Mouse (Mus musculus): ENCODE data around the gene Med12l. TPM values are rescaled to one million over a fixed set of nuclear protein-coding genes. Genes with fewer than 3 reads are reported as not detected.
"Not testable (repeated sequence)": the region's sequence is repeated elsewhere in the genome, so short reads cannot be mapped to it uniquely, and the experiment has no call there.

The Med12l gene
- total and polyA plus RNA-seq, 3 experiments, result 9.2 to 14.0 (median 9.4) TPM

DNA sequence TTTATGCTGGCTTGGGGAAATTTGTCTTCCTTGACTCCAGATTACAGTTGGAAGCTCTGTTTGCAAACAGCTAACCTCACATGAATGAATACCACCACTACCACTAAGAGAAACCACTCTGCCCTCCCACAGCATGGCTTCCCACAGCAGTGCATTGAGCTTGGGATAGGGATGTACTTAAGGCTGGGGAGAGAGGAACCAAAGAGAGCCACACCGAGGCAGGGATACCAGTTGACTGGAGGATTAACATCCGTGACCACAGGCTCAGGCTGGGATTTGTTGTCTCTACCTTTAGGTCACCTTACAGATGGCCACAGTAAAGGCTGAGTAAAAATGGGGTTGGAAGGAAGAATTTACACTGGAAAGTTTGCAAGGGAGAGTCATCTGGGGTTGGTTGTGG lies 16.6 kb downstream of the Med12l start:
- DNase-seq, result no peak

DNA sequence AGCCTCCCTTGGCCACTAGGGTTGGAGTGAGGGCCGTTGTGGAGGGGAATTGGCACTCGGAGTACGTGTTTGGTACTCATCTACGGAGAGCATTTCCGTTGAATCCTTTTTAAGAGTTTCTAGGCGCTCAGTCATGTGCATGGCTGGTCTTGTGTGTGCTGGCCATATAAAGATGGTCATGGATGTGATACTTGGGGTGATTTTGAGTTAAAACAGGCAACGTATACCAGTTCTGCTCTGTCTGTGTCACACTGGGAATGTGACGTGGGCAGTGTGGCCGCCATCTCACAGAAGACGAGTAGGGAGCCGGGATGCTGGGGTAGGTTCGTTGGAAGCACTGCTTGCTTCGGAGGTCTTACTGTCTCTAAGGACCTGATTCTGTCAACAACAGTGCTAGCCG lies 17.3 kb downstream of the Med12l start:
- no peak for DNase-seq

DNA sequence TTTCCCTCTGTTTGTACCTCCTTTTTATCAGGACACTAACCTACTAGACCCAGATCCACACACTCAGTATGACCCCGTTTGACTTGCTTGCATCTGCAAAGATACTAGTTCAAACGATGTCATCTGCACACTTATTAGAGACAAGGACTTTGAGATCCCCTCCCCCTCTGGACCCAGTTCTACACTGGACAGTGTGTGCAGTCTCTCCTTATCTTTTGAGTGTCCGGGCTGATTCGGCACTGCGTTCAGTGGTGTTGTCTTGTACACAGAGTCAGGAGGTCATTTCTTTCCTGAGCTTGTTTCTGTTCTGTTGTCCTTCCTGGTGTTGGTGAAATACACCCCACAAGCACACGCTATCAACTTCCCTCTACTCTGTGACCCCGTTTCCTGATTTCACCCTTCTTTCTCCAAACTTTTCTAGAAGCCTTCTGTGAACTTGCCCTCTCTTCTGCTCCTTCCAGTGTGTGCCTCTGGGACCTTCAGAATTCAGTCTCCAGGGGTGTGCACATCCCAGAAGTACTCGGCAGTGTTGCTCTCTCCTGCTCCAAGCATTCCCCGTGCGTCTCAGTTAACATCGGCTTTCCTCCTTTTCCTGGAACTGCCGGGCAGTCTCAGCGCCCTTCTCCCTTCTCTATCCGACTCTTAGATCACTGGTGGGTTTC lies 19.0 kb downstream of the Med12l start:
- no peak for DNase-seq

DNA sequence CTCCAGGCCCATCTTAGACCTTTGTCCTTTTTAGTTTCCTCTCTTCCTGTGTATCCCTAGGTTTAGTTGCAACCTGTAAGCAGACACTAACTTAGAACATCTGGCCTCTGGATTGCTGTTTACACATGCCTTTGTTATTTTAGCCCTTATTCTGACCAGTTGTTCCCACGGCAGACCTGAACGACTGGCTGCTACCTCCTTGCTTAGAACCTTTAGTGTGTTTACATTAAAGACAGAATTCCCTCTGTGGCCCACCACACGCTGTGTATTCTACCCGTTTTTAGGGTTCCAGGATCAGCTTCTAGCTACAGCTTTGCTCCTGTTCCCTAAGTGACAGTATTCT lies 19.5 kb downstream of the Med12l start:
- DNase-seq, result no peak

DNA sequence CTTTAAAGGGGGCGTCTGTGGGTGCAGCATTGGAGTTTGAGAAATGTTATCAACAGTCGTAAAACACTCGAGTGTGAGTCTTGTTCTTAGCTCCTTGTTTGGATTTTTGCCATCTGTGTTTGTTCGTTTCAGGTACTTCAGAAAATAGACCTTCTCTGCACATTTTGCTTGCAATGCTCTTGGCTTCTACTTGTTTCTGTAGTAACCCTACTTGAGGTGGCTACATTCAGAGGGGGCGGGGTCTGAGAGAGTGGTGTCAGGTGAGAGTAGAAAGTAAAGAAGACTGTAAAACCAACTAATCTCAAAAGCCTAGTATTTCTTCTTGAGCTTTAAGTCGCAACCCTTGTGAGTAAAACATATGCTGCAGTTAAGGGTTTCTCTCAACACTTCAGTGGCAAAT lies 23.1 kb downstream of the Med12l start:
- DNase-seq, result no peak

DNA sequence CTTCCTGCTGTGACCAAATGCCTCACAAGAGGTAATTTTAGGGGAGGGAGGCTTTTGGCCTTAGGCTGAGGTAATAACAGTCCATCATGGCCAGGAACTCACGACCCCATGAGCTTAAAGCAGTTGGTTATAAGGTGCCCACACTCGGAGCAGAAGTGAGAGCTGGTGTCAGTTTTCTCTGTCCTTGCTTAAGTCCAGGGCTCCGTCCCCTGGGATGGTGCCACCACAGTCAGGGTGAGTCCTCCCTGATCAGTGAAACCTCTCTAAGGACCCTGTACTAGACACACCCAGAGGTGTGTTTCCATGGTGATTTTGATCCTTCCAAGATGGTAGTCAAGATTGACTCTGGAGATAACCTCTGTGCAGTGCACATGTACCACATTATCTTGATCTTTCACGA lies 25.4 kb downstream of the Med12l start:
- no peak for DNase-seq

DNA sequence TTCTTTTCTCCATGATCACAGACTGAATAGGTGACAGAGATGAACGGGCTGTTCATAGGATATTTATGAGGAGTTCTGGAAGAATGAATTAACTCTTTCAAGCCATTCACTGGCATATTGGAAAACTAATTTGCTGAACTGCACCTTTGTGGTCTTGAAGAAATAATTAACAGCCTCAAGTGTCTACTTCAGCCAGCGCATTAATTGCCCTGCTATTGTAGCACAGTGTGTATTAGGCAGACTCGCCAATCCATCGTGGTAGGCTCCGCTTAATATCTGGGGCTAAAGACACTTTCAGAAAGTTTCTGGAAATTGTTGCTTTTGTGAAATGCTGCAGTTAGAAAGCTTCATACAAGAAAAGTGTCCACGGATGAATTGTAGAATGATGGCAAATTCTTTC lies 35.9 kb downstream of the Med12l start:
- no peak for DNase-seq

DNA sequence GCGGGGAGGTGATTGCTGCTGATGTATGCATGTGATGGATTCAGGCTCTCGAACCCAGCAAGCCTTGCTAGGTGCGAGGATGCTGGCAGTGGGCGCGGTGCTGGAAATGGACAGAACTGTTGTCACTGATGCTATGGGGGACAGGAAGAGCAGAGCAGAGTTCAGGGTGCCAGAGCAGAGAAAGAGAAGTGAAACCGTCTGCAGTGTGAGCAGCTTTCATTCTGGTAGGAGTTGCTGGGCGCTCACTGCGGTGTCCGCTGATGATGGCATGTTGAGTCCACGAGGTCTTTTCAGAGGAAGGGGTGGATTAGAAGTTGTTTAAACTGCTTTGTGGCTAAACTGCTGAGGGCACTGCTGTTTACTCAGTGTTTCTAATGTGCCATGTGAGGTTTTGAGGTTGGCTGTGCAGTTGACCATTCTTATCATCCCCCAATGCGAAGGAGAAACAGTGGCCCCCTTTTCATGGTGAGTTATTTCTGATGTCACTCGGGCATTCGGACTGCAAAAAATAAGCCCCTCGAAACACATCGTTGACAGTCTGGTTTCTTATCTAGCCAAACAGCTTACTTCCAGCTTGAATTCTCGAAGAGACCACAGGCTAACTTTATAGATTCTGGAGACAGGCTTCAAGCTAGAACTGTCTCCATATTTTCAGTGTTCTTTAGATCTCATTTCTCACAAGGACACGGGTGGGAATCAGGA lies 49.4 kb downstream of the Med12l start:
- no peak for DNase-seq

DNA sequence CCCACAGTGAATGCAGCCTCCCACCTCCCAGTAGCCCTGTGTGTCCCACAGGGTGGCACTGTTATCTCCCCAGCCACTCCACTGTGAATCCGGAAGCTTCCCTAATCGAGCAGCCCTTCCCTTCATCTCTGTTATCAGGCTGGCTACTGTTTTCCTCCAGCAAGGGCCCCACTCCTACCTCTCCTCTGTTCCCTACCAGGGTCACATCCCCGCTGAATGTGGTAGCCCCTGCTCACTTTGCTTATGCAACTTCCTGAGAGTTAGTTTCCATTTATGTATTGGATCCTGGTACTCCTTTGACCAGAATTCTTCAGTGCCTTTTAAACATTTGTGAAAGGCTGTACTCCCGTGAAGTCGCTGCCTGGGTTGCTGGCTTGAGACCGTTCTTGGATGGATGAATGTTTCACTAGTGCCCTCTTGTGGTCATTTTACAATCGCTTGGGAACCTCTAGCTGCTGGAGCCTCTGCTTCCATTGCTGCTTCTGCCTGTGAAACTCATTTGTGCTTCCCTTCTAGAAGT lies 53.5 kb downstream of the Med12l start:
- peak; percentile 73 for DNase-seq

DNA sequence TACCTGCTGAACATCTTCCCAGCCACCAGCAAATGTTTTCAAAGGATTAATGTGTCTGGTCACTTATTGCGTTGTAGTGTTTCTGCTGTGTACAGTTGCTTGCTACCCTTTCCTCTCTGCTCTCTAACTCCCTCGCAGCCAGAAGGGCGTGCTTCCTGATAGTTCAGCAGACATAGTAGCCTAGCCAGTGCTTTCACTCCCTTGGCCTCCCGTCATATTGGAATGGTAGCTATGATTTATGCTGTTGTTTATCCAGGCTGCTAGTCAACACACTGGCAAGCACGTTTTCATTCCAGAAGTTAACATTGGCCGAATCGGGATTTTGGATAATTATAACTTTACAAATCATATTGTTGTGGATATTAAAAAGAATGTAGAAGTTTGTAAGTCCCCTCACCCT lies 54.5 kb downstream of the Med12l start:
- no peak for DNase-seq

DNA sequence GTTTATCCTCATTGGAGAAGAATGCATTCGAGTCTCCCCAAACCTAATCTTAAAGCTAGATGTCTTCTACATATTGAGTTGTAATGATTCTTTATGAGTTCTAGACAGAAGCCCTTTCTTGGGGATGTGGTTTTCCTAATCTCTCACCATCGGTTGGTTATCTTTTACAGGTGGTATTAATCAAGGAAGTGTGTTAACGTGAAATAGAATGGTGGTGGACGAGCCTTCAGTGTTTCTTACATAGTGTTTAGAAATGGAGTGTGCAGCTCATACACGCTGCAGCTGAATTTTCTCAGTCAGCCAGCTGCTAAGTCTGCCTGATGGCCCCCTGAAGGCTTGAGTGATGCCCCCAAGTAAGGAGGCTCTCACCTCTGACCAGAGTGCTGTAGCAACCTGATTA lies 56.5 kb downstream of the Med12l start:
- DNase-seq, result no peak

DNA sequence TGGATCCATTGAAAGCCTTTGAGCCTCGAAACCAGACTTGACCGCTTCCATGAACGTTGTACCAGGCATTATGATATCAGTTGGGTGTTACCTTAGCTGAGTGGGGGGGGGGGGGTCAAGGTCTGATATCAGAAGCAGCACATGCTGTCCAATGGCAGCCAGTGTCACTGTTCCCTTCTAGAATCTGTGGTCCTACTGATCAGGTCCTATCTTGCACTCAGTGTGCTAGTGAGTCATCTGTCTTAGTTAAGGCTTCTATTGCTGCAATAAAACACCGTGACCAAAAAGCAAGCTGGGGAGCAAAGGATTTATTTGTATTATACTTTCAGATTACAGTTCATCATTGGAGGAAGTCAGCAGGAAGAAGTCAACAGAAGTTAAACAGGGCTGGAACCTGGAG lies 57.8 kb downstream of the Med12l start:
- no peak for DNase-seq

DNA sequence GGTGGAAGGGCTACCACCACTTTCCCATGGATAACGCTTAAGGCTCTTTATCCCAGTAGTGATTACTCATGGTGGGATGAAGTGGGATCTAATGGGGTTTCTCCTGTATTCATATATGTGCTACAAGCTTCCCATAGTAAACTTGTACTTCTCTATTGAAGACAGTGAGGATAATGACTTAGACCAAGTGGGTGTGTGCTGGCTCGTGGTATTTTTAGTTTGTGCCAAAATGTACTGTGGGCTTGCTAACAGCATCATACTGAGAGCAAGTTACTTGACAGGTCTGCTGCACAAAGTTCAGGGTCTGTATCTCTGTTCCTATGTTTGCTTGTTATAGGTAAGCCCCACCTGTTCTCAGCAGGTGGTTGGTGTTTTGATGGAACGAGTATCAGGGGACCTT lies 60.3 kb downstream of the Med12l start:
- no peak for DNase-seq

DNA sequence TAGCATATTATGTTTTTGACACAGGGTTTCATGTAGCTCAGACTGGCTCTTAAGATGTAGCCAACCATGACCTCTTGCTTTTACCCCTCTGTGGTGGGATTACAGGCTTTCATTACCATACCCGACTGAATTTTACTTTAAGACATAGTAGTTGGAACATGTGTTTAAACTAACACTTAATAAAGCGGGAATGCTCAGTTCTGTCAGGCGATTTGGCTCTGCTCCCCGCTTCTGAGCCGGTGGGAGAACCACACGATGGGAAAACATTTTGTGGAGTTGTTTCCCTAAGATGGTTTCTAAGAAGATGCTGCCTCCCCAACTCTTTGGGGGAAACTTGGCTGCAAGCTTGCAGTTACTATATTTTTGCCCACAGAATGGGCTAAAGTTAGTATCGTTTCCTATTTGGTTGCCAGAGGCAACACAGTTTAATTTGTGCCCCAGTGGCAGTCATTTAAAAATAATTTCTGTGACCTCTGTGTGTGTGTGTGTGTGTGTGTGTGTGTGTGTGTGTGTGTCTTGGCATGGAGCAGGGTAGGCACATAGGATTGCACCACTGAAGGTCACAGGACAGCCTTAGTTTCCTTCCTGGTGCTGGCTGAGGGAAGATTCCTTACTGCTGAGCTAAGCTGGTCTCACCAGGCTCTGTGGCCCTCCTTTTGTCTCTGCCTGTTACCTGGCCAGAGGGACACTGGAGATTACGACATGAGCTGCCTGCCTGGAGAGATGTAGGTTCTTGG lies 61.1 kb downstream of the Med12l start:
- DNase-seq, result no peak

DNA sequence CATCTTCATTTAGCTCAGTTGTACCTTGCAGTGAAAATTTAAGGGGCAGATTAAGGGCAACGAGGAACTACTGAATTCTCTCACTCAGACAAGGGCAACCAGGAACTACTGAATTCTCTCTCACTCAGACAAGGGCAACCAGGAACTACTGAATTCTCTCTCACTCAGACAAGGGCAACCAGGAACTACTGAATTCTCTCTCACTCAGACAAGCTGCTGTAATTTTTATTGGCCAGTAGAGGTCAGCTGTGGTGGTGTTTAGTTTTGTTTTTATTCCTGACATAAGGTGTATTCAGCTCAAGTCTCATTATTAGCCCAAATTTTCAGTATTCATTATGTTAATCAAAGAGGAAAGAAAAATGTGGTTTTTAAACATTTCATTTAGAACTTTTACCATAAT lies 63.4 kb downstream of the Med12l start:
- not testable (repeated sequence) for DNase-seq

DNA sequence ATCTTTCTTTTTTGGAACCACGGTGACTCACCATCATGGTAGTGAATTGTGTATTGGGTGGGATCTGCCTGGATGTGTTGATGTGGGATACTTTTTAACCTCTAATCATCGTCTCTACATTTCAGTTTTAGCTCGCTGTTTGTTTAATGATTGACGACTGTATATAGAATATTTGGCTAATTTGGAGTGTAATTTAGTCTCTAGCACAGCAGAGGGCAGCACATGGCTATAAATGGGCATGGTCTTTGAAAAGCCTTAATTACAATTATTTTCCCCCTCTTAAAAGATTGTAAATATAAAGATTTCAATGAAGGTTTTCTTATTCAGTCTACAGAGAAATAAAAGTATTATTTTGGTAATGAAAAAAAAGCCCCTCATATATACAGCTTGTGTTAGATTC lies 71.7 kb downstream of the Med12l start:
- DNase-seq, result no peak

DNA sequence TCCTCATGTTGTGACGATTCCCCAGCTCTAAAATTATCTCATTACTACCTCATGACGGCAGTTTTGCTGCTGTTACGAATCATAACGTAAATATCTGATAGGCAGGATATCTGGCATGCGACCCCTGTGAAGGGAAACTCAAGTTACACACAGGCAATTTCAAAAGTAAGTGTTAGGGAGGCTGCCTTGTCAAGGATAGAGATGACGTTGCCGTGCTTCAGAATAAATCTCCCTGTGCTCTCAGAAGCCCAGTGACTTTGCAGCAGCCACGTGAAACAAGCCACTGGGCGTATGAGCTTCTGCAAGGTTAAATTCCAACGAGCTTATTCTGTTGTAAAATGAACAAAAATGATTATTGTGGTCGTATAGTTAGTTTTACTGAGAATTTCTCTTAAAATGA lies 73.0 kb downstream of the Med12l start:
- DNase-seq, result peak; percentile 52

DNA sequence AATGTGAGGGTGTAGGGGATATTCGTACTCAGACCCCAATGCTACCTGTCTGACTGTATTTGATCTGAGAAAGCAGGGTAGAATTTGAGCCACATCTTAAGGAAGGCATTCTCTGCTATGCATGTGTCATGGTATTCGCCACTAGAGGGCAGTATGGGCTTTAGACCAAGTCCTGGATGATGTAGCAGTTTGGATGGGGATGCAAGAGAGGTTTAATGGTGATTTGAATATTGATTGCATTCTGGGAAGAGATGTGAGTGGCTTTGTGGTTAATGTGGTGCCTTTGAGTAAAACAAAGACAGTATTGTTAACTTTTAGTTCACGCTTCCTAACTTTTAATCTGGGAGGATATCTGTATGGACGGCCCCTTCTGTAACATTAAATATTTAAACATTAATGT lies 73.7 kb downstream of the Med12l start:
- DNase-seq, result peak; percentile 56

DNA sequence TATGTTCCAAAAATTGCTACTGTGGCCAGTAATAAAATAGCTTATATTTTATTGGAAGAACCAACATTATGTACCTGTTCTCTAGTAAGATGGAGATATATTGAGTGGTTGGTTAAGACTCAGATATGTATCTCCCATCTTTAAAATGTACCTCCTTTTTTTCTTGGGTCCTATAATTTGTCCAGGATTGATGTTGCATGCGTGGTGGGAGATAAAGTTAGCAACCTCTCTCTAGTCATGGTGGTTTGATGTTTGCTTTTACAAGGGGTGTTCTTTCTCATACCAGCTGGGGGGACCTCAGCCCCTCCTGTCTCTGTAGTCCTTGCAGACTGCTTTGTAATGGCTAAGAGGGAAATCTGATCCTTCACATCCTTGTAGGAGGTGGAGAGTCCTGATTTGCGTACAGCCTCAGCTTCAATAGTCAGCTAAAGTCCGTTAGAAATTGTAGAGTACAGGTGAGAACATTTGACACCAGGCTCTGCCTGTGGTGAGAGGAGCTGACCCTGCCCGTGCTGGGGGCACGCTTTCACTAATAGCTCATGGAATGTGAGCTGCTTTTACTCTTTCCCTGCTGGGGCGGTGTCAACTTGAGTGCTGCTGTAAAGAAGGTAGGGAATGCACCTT lies 74.8 kb downstream of the Med12l start:
- DNase-seq, result no peak

DNA sequence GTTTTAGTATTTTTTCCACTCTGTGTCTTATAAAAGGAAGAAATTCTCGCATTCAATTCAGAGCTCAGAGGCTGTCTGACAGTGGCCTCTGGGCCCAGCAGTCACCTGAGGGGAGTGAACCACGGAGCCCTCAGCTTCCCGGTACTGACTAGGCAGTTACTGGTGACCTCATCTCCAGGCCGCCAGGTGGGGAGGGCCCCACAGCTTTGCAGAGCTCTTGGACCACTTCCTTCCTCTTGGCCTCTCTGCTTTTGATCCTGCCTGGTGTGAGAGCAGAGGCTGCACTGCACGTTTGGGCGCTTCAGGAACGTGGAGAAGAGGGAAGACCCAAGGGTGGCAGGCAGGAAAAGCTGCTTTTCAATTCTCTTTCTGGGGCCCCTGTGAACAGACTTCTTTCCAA lies 75.3 kb downstream of the Med12l start:
- no peak for DNase-seq

DNA sequence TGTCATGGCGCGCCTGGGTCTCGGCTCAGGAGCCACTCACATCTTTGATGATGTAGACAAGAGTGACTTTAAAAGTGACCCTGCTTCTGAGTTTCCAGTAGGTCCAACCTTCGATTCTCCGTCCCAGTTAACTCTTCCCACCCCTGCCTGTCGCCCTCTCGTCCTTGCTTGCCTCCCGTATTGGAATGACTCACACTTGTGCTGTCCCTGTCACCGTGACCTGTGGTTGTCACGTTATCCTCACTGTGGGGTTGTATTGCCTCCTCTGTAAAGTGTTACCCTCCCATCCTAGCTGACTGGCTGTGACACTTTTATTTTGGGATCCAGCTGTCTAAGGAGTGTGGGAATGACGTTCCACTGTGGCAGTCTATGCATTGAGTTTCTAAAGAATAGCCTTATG lies 87.1 kb downstream of the Med12l start:
- DNase-seq, result peak; percentile 28

DNA sequence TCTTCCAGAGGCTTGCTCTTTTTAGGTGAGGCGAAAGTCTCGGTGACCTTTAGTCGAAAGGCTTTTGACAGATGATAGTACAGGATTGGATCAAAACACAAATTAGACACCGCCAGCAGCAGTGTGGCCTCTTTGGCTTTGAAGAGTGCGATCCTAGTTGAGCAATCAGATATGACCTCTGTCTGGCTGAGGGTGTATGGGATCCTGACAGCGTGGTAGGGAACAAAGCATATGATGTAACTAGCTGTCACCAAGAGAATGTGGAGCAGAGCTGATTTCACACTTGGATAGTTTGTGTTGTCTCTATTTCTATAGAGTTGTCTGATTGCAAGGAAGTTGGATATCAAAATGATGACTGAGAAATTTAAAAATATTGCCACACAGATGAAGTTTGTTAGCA lies 91.8 kb downstream of the Med12l start:
- peak; percentile 56 for DNase-seq

DNA sequence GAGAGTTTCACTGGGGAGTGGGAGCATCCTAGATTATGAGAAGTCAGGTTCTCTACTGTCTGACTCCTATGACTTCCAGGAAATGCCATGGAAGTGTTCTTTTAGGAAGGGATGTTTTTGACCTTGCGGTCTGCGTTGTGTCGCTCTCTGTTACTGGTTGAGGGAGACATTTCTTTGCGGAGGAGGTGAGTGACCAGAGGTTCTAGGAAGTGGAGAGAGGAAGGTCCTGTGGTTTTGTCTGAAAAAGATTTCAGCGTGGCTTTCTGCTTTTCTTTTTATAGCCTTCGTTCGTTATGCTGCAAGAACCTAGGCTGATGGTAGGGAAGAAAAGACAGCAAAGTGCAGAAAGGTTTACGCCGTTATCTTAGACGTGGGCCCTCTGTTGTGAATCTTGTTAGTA lies 92.9 kb downstream of the Med12l start:
- no peak for DNase-seq

All from adrenal gland, adult 2 months (tissue).